Mouse (Mus musculus): ENCODE data around the gene Tmem11.
A peak's percentile ranks its signal among the peaks of the same experiment; 100 is the strongest.
"Not testable (repeated sequence)": the region's sequence is repeated elsewhere in the genome, so short reads cannot be mapped to it uniquely, and the experiment has no call there.

Tmem11 gene

DNA sequence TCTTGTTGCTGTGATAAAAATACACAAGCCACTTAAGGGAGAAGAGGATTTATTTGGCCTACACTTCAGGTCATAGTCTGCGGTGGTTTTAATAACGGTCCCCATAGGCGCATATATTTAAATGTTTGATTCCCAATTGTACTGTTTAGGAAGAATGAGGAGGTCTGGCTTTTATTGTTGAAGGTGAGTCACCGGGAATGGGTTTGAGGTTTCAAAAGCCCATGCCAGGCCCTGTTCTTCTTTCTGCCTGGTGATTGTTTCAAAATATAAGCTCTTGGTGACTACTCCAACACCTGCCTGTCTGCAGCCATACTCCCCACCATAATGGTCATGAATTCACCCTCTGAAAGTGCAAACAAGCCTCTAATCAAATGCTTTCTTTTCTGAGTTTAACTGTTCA lies 1.5 kb upstream of the Tmem11 start:
- DNase-seq = no peak

DNA sequence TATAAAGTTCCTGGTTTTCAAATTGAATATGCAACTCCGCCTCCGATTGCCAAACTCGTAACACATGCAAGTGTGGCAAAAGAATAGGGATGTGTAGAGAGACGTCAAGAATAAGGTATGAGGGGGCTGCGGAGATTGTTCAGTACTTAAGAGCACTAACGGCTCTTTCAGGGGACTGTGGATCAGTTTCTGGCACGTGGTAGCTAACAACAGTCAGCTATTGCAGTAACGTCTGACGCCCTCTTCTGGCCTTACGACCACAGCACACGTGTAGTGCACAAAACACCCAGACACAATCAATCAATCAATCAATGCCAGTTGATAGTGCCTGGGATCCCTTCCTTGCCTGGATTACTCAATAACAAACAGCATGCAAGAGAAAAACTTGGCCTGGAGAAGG lies 351 bp upstream of the Tmem11 start:
- DNase-seq = peak; percentile 50

GRCm38 (mm10) chr11:60878056-60878612 lies 938 bp downstream of the Tmem11 start:
- peak; percentile 46 for DNase-seq

DNA sequence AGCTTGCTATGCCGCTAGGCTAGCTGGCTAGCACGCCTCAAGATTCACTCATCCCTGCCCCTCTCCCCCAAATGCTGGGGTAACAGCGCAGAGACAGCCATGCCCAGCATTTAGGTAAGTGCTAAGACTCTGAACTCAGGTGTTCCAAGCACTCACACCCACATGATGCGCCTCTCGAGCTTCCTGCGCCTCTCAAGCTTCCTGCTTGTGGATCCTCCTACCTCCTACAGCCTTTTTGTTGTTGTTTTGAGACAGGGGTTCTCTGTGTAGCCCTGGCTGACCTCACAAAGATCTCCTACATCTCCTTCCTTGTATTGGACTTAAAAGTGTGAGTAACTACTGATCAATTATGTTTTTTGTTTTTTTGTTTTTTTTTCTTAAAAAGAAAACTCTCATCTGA lies 6.0 kb downstream of the Tmem11 start:
- no peak for DNase-seq

DNA sequence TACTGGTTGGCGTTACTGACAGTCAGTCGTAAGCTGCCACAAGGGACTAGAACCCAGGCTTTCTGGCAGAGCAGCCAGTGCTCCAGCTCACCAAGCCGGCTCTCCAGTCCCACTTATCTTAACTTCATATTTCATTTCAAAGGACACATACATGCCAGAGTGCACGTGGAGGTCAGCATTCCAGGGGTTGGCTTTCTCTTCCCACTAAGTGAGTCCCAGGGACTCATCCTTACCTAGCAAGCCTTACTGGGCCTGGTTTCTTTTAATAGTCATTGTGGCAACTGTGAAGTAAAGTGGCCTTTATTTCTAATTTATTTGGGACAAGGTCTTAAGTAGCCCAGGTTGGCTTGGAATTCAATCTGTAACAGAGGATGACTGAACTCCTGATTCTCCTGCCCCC lies 7.7 kb downstream of the Tmem11 start:
- DNase-seq = no peak

GRCm38 (mm10) chr11:60869471-60869870 lies 9.6 kb downstream of the Tmem11 start:
- DNase-seq = not testable (repeated sequence)

DNA sequence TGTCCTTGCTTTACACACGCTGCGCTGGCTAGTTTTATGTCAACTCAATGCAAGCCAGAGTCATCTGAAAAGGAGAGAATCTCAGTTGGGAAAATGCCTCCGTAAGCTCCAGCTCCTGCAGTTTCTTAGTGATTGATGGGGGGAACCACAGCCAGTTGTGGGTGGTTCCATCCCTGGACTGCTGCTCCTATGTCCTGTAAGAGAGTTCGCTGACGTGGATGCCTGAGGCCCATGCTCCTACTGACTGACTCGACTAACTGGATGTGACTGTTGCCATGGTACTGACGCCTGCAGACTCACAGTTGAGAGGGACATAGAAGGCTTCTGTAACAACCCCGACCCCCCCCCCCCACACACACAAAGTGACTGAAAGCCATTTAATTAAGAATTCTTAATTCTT lies 11.2 kb downstream of the Tmem11 start:
- no peak for DNase-seq

DNA sequence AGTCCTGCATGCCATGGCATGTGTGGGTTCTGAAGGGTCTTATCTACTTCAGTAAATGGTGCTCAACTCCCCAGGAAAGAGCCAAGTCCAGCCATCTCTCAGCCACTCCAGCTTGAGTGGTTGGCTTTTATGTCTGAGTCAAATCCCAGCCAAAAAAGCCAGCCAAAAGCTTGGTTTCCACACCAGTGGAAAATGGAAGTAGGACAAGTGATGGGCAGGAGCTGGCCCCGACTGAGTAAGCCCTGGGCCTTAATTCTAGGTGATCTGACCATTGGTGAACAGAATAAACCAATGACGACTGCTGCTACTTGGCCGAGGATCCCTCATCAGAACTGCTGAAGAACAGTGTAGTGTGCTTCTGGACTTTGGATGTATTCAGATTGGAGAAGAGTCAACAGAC lies 11.6 kb downstream of the Tmem11 start:
- DNase-seq = no peak

- no peak for DNase-seq
These were observed 13.1 kb downstream of the Tmem11 start for GRCm38 (mm10) chr11:60866021-60866420.

- no peak for DNase-seq
These were observed 14.2 kb downstream of the Tmem11 start for GRCm38 (mm10) chr11:60864916-60865315.

DNA sequence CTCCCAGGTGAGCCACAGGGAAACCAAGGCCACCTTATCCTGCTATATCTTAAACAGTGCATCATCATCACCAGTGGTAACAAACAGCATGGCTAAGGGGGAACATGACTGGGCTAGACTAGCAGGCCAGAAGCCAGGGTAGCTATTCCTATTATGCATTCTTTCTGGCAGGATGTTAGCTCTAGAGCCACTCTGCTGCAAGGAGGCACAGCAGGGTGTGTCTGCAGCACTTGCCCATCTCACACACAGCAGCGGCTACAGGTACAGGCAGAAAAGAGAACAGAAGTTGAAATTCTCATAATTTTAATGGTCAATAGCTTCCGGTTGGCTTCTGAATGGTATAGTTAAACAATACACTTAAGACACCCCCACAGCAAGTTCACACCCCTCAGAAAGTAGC lies 14.9 kb downstream of the Tmem11 start:
- no peak for DNase-seq

- DNase-seq = peak; percentile 28
These were observed 15.9 kb downstream of the Tmem11 start for GRCm38 (mm10) chr11:60863196-60863595.

GRCm38 (mm10) chr11:60861993-60862392 lies 17.1 kb downstream of the Tmem11 start:
- DNase-seq = no peak

- no peak for DNase-seq
These were observed 22.5 kb downstream of the Tmem11 start for GRCm38 (mm10) chr11:60856587-60856986.

DNA sequence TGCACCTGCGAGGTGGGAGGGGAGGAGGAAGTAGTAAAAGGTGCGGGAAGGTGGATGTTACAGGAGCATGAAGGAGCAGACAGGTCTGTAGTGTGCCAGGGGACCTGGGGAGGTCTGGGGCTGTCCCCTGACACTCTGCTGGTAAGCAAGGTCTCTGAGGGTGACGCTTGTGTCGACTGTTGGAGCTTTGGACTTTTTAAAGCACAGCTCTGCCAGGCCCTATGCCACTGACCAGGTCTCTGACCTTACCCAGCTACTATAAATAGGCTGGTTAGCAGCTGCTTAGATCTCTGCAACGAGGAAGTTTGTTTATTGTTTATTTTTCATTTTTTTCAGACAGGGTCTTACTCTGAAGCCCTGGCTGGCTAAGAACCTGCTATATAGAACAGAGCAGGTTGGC lies 33.7 kb downstream of the Tmem11 start:
- DNase-seq = no peak

GRCm38 (mm10) chr11:60843412-60843811 lies 35.7 kb downstream of the Tmem11 start:
- no peak for DNase-seq

GRCm38 (mm10) chr11:60841467-60842200 lies 37.4 kb downstream of the Tmem11 start:
- DNase-seq = no peak

DNA sequence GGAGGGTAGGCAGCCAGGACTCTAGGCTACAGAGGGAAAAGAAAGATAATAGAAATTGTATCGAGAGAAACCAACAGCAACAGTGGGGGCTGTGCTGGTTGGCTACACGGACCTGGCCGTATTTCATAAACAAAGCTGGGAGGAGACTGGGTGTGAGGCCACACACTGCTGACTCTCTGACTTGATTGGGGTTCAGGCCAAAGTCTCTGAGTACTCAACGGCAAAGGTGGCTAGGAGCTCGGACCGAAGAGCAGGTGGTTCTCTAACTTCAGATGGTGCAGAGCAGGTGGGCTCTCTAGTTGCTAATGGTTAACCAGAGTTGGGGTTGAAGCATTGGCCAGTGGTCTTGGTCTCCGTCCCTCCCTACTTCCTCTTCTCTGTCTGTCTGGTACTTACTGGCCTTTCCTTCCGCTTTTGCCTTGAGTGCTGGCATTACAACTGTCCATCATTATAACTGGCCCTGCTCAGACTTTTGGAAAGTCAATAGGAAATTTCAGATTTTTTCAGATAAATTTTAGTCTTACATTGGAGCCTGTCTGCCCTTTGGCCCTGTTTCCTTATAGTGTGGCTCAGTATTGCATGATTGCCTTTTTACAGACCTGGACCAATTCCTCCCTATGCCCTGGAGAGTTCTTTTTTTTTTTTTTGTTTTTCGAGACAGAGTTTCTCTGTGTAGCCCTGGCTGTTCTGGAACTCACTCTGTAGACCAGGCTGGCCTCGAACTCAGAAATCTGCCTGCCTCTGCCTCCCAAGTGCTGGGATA lies 41.2 kb downstream of the Tmem11 start:
- DNase-seq = no peak

DNA sequence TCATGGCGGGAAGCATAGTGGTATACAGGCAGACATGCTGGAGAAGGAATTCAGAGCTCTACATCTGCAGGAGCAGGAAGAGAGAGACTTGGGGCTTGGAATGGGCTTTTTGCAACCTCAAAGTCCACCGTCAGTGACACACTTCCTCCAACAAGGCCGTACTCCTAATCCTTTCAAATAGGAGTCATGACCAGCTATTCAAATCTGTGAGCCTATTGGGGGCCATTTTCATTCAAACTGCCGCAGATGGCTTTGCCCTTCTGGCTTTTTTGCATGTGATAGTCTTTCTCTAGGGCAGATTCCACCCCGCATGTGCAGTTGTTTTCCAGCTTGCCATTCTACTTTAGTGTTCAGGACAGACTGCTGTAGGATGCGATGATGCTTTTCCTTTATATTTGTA lies 42.2 kb downstream of the Tmem11 start:
- no peak for DNase-seq

DNA sequence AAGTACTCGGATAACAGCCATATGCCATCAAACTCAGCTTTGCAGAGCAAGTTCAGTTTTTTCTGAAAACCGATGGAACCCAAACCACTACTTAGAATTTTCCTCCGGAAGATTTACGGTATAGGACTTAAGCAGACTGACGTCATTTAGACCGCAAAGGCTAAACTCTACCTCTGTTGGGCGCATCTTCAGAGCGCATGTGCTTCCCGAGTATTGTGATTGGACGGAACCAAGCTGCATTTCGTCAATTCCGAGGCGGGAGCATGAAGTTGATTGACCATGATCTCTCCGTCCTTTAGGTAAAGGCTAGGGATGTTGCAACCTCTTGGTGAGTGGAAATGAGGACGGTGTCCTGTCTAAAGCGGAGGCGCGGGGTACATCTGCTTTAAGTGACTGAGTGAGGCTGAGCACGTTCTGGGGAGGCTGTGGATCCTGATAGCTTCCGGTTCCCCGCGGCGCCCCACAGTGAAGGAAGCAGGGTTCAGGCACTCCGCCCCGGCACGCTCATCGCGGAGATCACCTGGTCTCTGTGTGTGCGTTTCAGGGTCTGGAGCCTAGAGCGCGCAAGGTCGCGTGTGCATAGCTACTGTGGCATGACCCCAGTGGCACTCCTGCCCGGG lies 48.5 kb downstream of the Tmem11 start, which contains the start of gene Dhrs7b:
TSS of gene Dhrs7b (plus strand) at position 199 of the 620 bp plus-strand sequence.
- DNase-seq = peak; percentile 90

- no peak for DNase-seq
These were observed 50.2 kb downstream of the Tmem11 start for GRCm38 (mm10) chr11:60828903-60829302.

DNA sequence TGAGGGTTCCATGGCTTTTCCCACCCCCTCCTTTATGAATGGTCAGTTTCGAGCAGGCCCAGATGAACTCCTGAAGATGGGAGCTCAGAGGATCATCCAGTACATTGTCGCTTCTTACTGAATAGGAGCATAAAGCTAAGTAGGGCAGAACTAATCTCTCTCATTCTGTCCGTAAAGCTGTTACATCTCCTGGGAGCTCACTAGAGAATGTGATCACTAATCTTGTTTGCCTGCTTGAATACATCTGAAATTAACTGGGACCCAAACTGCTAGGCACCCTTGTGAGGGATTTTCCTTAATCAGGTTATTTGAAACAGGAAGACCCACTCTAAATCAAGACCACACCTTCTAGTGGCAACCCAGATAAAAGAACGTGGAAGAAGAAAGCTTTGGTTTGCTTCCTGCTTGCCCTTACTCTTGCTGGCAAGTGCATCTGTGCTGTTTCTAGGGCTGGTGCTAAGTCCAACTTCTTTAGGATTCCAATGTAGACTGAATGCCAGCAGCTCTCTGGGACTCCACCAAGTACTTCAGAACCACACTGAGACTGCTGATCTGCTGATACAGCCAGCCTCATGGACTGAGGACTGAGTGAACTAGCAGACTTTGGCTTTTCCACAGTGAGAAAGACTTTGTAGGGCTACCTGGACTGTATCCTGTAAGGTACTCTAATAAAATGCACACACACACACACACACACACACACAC lies 51.7 kb downstream of the Tmem11 start:
- no peak for DNase-seq

GRCm38 (mm10) chr11:60826700-60827099 lies 52.4 kb downstream of the Tmem11 start:
- DNase-seq = no peak
